Mouse (Mus musculus): ENCODE results near the gene Ccdc189. TPM values are rescaled to one million over a fixed set of nuclear protein-coding genes. Genes with fewer than 3 reads are reported as not detected.
"Not testable (repeated sequence)": the region's sequence is repeated elsewhere in the genome, so short reads cannot be mapped to it uniquely, and the experiment has no call there.

The Ccdc189 gene
- 9.2 and 9.6 TPM in 2 replicates for polyA plus RNA-seq (2015; fragmentation: Nextera tagmentation; extraction: Ambion mirVana)

DNA sequence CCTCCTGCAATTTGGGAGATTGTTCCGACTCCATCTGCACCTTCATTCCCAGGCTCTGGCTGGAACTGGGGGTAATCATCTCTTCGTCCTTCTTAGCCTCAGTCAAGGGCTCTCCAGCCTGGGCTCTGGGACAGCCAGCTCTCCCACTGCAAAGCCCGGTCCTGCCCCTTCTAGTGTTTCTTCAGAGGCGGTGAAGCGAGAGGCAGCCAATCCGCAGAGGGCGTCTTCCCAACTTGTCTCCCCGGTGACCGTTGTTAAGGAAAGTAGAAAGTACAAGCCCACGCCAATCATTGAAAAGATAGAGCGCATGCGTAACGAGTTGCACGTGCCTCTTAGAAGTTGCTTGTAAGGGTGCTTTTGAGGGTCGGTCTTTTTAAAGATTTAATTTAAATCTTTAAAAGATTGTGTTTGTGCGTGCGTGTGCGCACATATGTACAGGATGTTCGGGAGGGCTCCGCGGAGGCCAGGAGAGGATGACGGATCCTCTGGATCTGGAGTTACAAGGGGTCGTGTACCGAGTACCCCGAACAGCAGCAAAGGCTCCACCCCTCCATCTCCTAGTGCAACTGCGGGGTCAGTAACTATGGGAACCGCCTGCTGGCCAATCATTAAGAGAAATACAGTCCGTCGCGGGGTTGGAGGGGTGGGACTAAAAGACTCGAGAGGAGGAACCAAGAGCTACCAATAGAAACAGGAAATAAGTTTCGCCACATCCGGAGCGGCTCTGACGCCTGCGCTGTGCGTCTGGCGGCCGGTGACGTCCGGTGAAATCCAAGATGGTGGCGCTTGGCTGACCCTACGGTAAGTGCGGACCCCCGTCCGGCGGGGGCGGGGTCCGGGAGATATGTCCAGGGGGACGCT, at the start of gene Ccdc189, which contains the start of gene Rnf40:
Gene Ccdc189 (minus strand): TSS at position 585 of the 861 bp plus-strand sequence.
Gene Rnf40 (plus strand): TSS at position 757 of the 861 bp plus-strand sequence.
- Histone ChIP-seq H3K27ac (peak within 1 kb of the TSS; percentile 52; the same call in 1 of the 2 replicates), H3K27me3 (no peaks in the 10 kb centered on the region), H3K9ac (peak within 1 kb of the TSS; percentile 86), H3K4me2 (replicated peaks) (peak within 1 kb of the TSS; percentile 92), H3K9me3 (no peaks in the 10 kb centered on the region), H3K36me3 (peaks cover 56% of the 10 kb centered on the region), H3K4me1 (peaks cover 18% of the 10 kb centered on the region), H3K4me3 (peak within 1 kb of the TSS; percentile 90)
- ATAC-seq (ENCODE audit: low FRiP score, low read depth): peak; percentile 99
- under 1% methylated on average over 50 of the region's 50 CpGs for WGBS

DNA sequence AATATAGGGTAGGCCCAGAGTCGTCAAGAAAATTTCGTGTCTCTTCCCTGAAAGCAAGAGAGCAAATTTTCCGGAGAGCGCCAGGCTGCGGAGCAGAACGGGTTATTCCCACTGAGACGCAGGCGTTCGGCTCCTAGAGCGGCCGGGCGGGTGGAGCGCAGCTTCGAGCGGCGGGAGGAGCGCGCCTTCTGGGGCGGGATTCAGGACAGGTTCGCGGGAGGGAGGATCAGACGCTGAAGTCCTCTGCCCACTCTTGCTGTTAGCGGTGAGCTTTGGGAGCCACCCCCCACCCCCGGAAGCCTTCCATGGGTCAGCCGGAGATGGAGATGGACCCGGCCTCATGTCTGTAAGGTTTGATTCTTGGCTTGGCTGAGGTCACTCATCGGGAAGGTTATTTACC, 48.6 kb upstream of the Ccdc189 start:
- peak; percentile 78; the same call in 1 of the 2 replicates for ATAC-seq (ENCODE audit: low FRiP score, low read depth)
- Histone ChIP-seq H3K4me3 (peak overlapping the region; percentile 59), H3K4me1 (peaks cover 7% of the 10 kb centered on the region; the same call in 1 of the 2 replicates), H3K27me3 (no peaks in the 10 kb centered on the region), H3K27ac (no peak overlapping the region), H3K36me3 (no peaks in the 10 kb centered on the region), H3K9me3 (no peaks in the 10 kb centered on the region), H3K9ac (peak overlapping the region; percentile 75), H3K4me2 (replicated peaks) (peak overlapping the region; percentile 78)
- WGBS: under 1% methylated on average over 27 of the region's 27 CpGs

DNA sequence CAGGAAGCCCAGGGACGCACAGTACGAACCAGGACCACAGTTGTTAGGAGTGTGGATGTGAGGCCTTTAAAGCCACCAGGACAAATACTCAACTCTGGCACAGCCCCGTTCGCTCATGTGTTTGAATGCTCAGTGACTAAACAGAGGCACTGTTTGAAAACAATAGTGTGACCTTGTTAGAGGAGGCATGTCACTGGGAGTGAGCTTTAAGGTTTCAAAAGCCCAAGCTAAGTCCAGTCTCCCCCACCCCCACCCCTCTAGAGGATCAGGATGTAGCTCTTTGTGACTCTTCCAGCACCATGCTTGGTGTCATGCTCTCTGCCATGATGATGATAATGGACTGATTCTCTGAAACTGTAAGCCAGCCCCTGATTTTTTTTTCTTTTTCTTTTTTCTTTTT, 43.0 kb upstream of the Ccdc189 start:
- Histone ChIP-seq H3K9ac (no peak overlapping the region), H3K9me3 (no peaks in the 10 kb centered on the region), H3K27me3 (no peaks in the 10 kb centered on the region), H3K4me3 (no peak overlapping the region), H3K4me2 (replicated peaks) (no peak overlapping the region), H3K4me1 (no peaks in the 10 kb centered on the region), H3K36me3 (no peaks in the 10 kb centered on the region), H3K27ac (no peak overlapping the region)
- 92% methylated on average over 4 of the region's 4 CpGs for WGBS
- ATAC-seq (ENCODE audit: low FRiP score, low read depth): no peak

DNA sequence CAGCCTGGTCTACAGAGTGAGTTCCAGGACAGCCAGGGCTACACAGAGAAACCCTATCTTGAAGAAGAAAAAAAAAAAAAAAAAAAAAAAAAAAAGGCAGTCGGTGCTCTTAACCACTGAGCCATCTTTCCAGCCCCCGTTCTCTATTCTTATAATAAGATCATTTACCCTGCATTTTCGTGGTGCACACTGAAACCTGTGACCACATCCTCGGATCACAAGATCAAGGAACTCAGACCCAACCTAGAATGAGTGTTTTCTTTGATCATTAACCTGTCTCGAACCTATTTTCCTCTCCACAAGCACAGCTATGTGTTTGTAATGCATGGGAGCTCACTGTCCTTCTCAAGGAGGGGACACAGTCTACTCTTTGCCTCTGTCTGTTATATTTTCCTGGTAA, 40.3 kb upstream of the Ccdc189 start:
- H3K9ac ChIP-seq: no peak overlapping the region
- H3K4me2 ChIP-seq (replicated peaks): no peak overlapping the region
- no peak overlapping the region for H3K4me3 ChIP-seq
- H3K4me1 ChIP-seq: no peaks in the 10 kb centered on the region
- H3K27me3 ChIP-seq: no peaks in the 10 kb centered on the region
- H3K27ac ChIP-seq: no peak overlapping the region
- no peak for ATAC-seq (ENCODE audit: low FRiP score, low read depth)
- WGBS: 86% methylated on average over 5 of the region's 5 CpGs
- no peaks in the 10 kb centered on the region for H3K36me3 ChIP-seq
- no peaks in the 10 kb centered on the region for H3K9me3 ChIP-seq

DNA sequence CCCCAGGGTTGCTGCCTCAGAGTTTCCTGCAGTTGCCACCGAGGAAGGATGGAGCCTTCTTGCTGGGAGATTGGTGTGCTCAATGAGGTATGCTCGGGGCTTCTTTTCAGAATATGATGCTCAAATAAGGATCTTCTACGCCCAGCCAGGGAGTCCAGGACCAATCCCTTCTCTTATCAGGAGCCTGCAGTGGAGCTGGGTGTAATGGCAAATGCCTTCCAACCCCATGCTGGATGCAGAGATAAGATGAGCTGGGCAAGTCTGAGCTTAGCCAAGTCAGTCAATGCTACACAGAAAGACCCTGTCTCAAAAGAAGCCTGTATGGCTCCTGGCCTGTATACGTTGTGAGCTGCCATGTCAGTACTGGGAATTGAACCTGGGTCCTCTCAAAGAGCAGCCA, 38.1 kb upstream of the Ccdc189 start:
- Histone ChIP-seq H3K9ac (no peak overlapping the region), H3K36me3 (no peaks in the 10 kb centered on the region), H3K4me2 (replicated peaks) (no peak overlapping the region), H3K4me1 (no peaks in the 10 kb centered on the region), H3K4me3 (no peak overlapping the region), H3K9me3 (no peaks in the 10 kb centered on the region), H3K27me3 (no peaks in the 10 kb centered on the region), H3K27ac (no peak overlapping the region)
- WGBS: 89% methylated on average over 4 of the region's 4 CpGs
- ATAC-seq (ENCODE audit: low FRiP score, low read depth): no peak

DNA sequence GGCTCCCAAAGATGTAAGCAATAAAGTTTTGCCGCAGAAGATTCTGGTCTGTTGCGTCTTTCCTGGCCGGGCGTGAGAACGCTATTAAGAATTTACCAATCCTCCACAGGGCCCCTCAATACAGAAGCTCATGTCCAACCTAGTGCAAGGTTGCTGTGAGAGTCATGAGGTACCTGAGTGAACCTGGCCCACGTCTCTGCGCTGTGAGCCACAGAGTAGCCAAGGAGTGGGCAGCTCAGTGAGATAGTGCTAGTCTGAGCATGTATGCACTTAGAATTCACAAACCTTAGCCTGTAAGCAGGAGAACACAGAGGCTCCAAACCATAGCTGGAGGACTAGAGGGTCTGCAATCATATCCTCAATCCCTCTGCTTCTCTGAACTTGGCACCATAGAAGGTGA, 37.6 kb upstream of the Ccdc189 start:
- Histone ChIP-seq H3K27ac (no peak overlapping the region), H3K36me3 (no peaks in the 10 kb centered on the region), H3K9ac (no peak overlapping the region), H3K27me3 (no peaks in the 10 kb centered on the region), H3K4me3 (no peak overlapping the region), H3K9me3 (no peaks in the 10 kb centered on the region), H3K4me2 (replicated peaks) (no peak overlapping the region), H3K4me1 (no peaks in the 10 kb centered on the region)
- ATAC-seq (ENCODE audit: low FRiP score, low read depth): no peak
- WGBS: 96% methylated on average over 7 of the region's 7 CpGs

DNA sequence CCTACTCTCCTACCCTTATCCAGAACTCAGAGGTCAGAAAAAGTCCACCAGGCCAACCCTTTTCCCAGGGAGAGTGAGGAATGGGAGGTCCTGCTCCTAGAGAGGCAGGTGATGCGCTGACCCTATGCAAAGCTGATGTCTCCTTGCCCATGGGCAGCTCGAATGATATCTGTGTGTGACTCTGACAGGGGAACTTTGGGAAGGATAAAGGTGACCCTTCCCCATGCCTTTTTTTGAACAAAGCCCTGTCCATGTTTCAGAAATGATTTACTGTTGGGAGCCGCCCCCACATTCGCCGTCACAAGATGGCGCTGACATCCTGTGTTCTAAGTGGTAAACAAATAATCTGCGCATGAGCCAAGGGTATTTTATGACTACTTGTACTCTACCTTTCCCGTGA, 30.0 kb upstream of the Ccdc189 start:
- not testable (repeated sequence) for H3K9me3 ChIP-seq; H3K27ac ChIP-seq; H3K4me2 ChIP-seq (replicated peaks); H3K36me3 ChIP-seq; H3K4me3 ChIP-seq; H3K27me3 ChIP-seq; ATAC-seq (ENCODE audit: low FRiP score, low read depth); H3K9ac ChIP-seq
- WGBS: 95% methylated on average over 7 of the region's 8 CpGs
- H3K4me1 ChIP-seq: peaks cover 14% of the 10 kb centered on the region

DNA sequence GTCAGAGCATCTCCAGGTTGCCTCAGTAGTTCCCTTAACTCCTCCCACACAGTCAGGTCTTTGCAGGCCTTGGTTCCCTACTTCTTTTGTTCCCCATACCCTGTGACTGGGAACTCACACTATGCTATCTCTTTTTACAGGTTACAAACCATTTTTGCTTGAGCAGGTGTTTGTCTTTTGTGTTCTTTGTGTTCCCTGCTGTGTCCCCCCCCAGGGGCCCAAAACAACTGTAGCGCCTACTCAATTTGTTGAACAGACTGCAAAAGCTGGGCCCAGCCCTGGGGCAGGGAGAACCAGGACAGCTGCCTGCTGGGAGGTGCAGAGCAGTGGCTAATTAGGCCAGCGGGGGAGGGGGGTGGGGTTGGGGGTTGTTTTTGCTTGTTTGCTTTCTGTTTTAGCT, 29.6 kb upstream of the Ccdc189 start:
- Histone ChIP-seq H3K36me3 (peaks cover 4% of the 10 kb centered on the region), H3K9ac (no peak overlapping the region), H3K4me3 (no peak overlapping the region), H3K27me3 (no peaks in the 10 kb centered on the region), H3K4me1 (peaks cover 17% of the 10 kb centered on the region), H3K4me2 (replicated peaks) (no peak overlapping the region), H3K27ac (no peak overlapping the region), H3K9me3 (no peaks in the 10 kb centered on the region)
- no peak for ATAC-seq (ENCODE audit: low FRiP score, low read depth)
- WGBS: 47% methylated on average over 2 of the region's 2 CpGs

DNA sequence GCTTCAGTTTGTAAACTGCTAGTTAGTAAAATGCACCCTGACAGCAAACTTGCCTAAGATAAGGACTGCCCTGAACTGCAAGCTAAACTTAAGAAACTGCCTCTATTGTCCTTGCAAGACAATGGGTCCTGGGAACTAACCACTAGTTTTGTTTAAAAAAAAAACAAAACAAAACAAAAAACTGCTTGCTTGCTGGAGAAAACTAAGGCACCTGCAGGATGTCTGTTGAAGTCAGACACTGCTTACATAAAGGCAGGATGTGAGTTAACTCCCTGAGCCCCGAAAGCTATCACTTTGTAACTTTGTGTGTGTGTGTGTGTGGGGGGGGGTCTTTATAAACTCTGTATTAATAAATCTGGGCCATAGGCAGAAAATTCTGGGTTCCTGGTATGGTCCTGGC, 28.5 kb upstream of the Ccdc189 start:
- Histone ChIP-seq H3K4me3 (no peak overlapping the region), H3K27me3 (no peaks in the 10 kb centered on the region), H3K36me3 (peaks cover 14% of the 10 kb centered on the region), H3K27ac (no peak overlapping the region), H3K9ac (no peak overlapping the region), H3K4me1 (peaks cover 17% of the 10 kb centered on the region), H3K4me2 (replicated peaks) (no peak overlapping the region), H3K9me3 (no peaks in the 10 kb centered on the region)
- 76% methylated on average over 1 of the region's 1 CpGs for WGBS
- no peak for ATAC-seq (ENCODE audit: low FRiP score, low read depth)

DNA sequence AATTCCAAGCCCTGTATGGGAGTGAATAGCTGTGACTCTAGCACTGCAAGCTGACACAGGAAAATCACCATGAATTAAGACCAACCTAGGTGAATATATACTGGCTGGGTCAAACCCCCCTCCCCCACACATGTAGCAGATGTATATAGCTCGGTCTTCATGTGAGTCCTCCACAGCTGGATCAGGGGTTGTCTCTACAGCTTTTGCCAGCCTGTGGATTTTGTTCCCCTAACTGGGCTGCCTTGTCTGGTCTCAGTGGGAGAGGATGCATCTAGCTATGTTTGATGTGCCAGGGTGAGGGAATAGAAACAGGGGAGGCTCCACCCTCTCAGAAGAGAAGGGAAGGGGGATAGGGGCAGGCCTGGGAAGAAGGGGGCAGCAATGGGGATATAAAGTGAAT, 27.9 kb upstream of the Ccdc189 start:
- no peak for ATAC-seq (ENCODE audit: low FRiP score, low read depth)
- H3K4me2 ChIP-seq (replicated peaks): no peak overlapping the region

DNA sequence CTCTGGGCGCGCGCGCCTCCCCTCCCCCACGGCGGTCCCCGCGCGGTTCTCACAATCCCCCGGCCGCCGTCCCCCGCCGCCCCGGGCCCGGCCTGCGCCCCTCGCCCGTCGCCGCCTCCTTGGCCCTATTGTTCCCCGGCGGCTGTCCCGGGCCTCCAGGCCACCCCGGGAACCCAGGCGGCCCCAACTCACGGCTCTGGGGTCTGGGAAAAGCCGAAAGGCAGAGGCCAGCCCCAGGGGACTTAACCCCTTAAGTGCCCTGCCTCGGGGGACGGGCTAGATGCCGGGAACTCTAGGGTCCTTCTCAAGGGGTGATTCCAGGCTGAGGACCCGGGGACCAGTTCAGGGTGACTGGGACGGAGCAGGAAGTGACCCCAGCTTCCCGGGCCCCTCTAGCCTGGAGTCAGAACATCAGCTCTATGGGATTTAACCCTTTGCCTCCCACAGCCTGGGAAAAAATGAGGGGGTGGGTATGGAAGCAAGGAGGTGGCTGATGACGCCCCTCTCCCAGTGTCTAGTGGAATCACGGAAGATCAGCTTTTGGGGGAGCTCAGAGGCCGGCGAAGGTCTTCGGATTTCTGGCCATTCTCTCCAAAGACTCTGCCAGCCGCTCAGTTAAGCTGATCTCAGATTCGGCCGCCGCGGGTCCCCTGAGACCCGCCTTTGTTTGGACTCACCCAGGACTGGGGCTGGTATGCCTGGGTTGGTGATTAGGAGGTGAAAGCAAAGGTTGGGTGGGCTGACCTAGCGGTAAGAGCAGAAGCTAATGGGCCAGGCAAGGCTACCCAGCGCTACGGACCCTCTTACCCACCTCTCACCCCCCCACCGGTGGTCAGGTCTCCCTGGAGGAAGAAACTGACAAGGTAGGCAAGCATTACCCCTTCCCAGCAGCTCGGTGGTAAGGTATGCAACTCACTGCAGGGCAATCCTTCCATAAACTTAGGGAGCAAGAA, 26.8 kb upstream of the Ccdc189 start, which contains the start of gene Zfp629:
Gene Zfp629 (minus strand): TSS at position 907 of the 953 bp plus-strand sequence.
- Histone ChIP-seq H3K27ac (peak within 1 kb of the TSS; percentile 77), H3K4me1 (peaks cover 17% of the 10 kb centered on the region), H3K9me3 (no peaks in the 10 kb centered on the region), H3K4me2 (replicated peaks) (peak within 1 kb of the TSS; percentile 87), H3K4me3 (peak within 1 kb of the TSS; percentile 100), H3K27me3 (no peaks in the 10 kb centered on the region), H3K9ac (peak within 1 kb of the TSS; percentile 96), H3K36me3 (peaks cover 32% of the 10 kb centered on the region)
- ATAC-seq (ENCODE audit: low FRiP score, low read depth): peak; percentile 90
- WGBS: under 1% methylated on average over 47 of the region's 50 CpGs

More for the DNA sequence above, 27.9 kb upstream of the Ccdc189 start:
- peak overlapping the region; percentile 100; the same call in 1 of the 2 replicates for H3K4me3 ChIP-seq
- H3K36me3 ChIP-seq: peaks cover 20% of the 10 kb centered on the region
- no peak overlapping the region for H3K27ac ChIP-seq
- WGBS: 67% methylated on average over 1 of the region's 1 CpGs
- H3K27me3 ChIP-seq: no peaks in the 10 kb centered on the region
- H3K9ac ChIP-seq: no peak overlapping the region
- H3K4me1 ChIP-seq: peaks cover 17% of the 10 kb centered on the region
- H3K9me3 ChIP-seq: no peaks in the 10 kb centered on the region

DNA sequence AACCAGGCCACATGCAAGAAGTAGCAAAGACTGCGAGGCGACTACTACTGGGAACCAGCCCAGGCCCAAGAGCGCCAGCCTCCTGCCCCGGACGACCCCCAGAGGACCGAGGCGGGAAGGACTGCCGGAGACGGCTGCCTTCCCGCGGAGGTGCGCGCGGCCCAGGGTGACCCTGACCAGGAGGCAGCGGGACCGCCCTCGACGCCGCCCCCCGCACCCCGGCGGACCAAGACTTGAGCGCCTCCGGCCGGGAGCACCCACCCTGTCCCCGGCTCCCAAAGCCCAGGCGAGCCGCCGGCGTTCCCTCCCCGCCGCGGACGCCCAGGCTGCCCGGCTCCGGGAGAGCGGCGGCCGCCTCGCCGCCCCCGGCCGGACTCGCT, 26.1 kb upstream of the Ccdc189 start:
- peaks cover 17% of the 10 kb centered on the region for H3K4me1 ChIP-seq
- H3K27ac ChIP-seq: peak overlapping the region; percentile 77
- no peaks in the 10 kb centered on the region for H3K9me3 ChIP-seq
- H3K27me3 ChIP-seq: no peaks in the 10 kb centered on the region
- peak overlapping the region; percentile 100 for H3K4me3 ChIP-seq
- peak; percentile 38 for ATAC-seq (ENCODE audit: low FRiP score, low read depth)
- peak overlapping the region; percentile 96 for H3K9ac ChIP-seq
- H3K36me3 ChIP-seq: peaks cover 38% of the 10 kb centered on the region
- 1% methylated on average over 23 of the region's 44 CpGs for WGBS
- H3K4me2 ChIP-seq (replicated peaks): peak overlapping the region; percentile 87
